Mouse (Mus musculus) embryonic facial prominence, embryonic 11.5 days (tissue): Measurements from ENCODE around the gene Slc4a8. TPM values are rescaled to one million over a fixed set of nuclear protein-coding genes. Genes with fewer than 3 reads are reported as not detected.
"Not testable (repeated sequence)": the region's sequence is repeated elsewhere in the genome, so short reads cannot be mapped to it uniquely, and the experiment has no call there.

Source experiments
- ATAC-seq: fragments of 200-750 bp; cut with Nextera tagmentation; replicated peaks from 2 replicates; pipeline ENCODE4 v1.8.0; 2017; ENCODE audit warnings: low read depth; ENCODE audit not compliant: insufficient number of reproducible peaks, low FRiP score, low TSS enrichment
- DNase-seq: peaks from one replicate; pipeline ENCODE4 v3.0.0-alpha.2; 2015; ENCODE audit warnings: low spot score
- H3K27ac ChIP-seq: fragments of 300-500 bp; sonication (generic); replicated peaks from 2 replicates; pipeline ENCODE4 v1.5.1; 2014; ENCODE audit warnings: mild to moderate bottlenecking, low read depth, low read length, control low read depth
- H3K27me3 ChIP-seq: fragments of 300-500 bp; sonication (generic); 2 replicates; pipeline ENCODE4 v1.6.1; 2014; ENCODE audit warnings: mild to moderate bottlenecking, low read length, moderate library complexity, mixed read lengths; ENCODE audit not compliant: control insufficient read depth, insufficient read depth
- H3K36me3 ChIP-seq: fragments of 300-500 bp; sonication (generic); replicated peaks from 2 replicates; pipeline ENCODE4 v1.6.1; 2014; ENCODE audit warnings: low read depth, mild to moderate bottlenecking, low read length, moderate library complexity, mixed read lengths; ENCODE audit not compliant: control insufficient read depth, insufficient read depth
- H3K4me1 ChIP-seq: fragments of 300-500 bp; sonication (generic); 2 replicates; pipeline ENCODE4 v1.6.1; 2014; ENCODE audit warnings: low read length, mixed read lengths; ENCODE audit not compliant: control insufficient read depth, insufficient read depth
- H3K4me2 ChIP-seq: fragments of 300-500 bp; sonication (generic); 2 replicates; pipeline ENCODE4 v1.6.1; 2014; ENCODE audit warnings: low read depth, mild to moderate bottlenecking, control low read depth, low read length, moderate library complexity
- H3K4me3 ChIP-seq: fragments of 300-500 bp; sonication (generic); 2 replicates; pipeline ENCODE4 v1.5.1; 2014; ENCODE audit warnings: low read depth, low read length, control low read depth
- H3K9ac ChIP-seq: fragments of 300-500 bp; sonication (generic); replicated peaks from 2 replicates; pipeline ENCODE4 v1.6.1; 2014; ENCODE audit warnings: mild to moderate bottlenecking, control low read depth, low read length
- H3K9me3 ChIP-seq: fragments of 300-500 bp; sonication (generic); replicated peaks from 2 replicates; pipeline ENCODE4 v1.6.1; 2016; ENCODE audit warnings: mild to moderate bottlenecking, low read length, inconsistent platforms, mixed read lengths; ENCODE audit not compliant: control insufficient read depth
- WGBS: fragments of 180-500 bp; shearing (Covaris S2); extraction: QIAGEN DNeasy Blood & Tissue Kit; methylation state at CpG from one replicate; pipeline ENCODE4 v1.1.7; 2014; 5-methylcytosine and 5-hydroxymethylcytosine counted together
- polyA plus RNA-seq: library from polyadenylated mRNA; unstranded; fragments of >200 nt; fragmentation: Nextera tagmentation; extraction: Ambion mirVana; gene quantifications from 2 replicates; pipeline ENCODE4 v1.2.1, GENCODE M21; 2014

Slc4a8 gene
- polyA plus RNA-seq, 1 experiment from 2014 or later: 5.7 TPM

DNA sequence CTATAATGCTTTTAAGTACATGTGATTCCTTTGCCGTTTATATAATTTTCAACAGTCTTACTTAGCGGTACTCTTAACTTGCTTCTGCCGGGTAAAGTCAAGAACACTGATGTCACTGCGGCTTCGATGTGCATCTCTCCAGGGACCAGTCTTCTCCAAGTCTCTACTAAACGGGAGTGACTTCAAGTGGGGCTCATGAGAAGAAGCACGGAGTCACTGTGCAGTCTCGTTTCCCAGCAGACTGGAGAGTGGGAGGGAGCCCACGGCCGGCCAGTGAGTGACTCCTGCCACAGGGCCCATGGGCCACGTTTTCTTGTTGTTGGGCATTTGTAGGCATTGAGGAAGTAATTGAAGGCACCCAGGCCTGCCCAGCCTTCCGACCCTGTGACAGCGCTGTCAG is 6.3 kb downstream of the Slc4a8 start:
- H3K36me3 ChIP-seq: no peaks in the 10 kb centered on the region
- H3K4me3 ChIP-seq: no peak overlapping the region
- H3K9ac ChIP-seq: no peak overlapping the region
- no peaks in the 10 kb centered on the region for H3K27me3 ChIP-seq
- H3K4me2 ChIP-seq: no peak overlapping the region
- WGBS: 85% methylated on average over 13 of the region's 13 CpGs
- no peaks in the 10 kb centered on the region for H3K4me1 ChIP-seq
- no peak for DNase-seq
- no peak for ATAC-seq
- no peak overlapping the region for H3K27ac ChIP-seq
- H3K9me3 ChIP-seq: no peaks in the 10 kb centered on the region

DNA sequence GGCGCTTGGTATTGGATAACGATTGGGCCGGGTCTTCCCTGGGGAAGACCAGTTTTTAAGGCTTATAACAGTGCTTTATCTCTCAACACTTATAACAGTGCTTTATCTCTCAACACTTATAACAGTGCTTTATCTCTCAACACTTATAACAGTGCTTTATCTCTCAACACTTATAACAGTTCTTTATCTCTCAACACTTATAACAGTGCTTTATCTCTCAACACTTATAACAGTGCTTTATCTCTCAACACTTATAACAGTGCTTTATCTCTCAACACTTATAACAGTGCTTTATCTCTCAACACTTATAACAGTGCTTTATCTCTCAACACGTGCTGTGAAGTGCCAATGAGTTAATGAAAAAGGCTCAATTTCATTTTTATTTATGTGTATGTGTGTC is 7.5 kb downstream of the Slc4a8 start:
- not testable (repeated sequence) for H3K4me3 ChIP-seq, H3K36me3 ChIP-seq, DNase-seq, H3K9ac ChIP-seq, ATAC-seq, H3K4me1 ChIP-seq, H3K27ac ChIP-seq, H3K27me3 ChIP-seq, H3K9me3 ChIP-seq, H3K4me2 ChIP-seq
- WGBS: 88% methylated on average over 4 of the region's 4 CpGs

DNA sequence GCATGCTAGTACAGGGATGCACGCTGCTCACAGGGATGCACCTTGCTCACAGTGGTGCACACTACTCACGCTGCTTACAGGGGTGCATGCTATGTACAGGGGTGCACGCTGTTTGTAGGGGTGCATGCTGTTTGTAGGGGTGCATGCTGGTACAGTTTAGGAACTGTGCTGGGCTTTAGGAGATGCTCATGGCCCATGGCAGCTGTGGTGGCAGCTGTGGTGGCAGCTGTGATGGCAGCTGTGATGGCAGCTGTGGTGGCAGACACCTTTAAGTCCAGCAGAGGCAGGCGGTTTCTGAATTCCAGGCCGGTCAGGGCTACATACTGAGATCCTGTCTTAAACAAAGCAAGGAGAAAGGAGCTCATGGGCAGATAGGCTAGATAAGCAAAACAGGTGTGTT is 8.8 kb downstream of the Slc4a8 start:
- Histone ChIP-seq H3K27ac (no peak overlapping the region), H3K4me2 (no peak overlapping the region), H3K9ac (no peak overlapping the region), H3K36me3 (no peaks in the 10 kb centered on the region), H3K27me3 (no peaks in the 10 kb centered on the region), H3K9me3 (no peaks in the 10 kb centered on the region), H3K4me1 (no peaks in the 10 kb centered on the region), H3K4me3 (no peak overlapping the region)
- DNase-seq: no peak
- no peak for ATAC-seq
- WGBS: 97% methylated on average over 5 of the region's 5 CpGs

DNA sequence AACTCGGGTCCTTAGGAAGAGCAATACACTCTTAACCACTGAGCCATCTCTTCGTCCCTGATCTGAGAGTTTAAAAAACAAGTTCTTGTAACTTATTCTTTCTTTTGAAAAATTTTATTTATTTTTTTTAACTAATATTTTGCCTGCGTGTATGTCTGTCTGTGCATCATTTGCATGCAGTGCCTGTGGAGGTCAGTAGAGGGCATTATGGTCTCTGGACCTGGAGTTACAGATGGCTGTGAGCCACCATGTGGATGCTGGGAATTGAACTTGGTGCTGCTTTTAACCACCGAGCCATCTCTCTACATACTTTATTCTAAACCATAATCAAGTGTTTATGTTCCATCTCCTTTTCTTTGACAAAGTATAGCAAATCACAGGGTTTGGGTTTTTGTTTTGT is 11.1 kb downstream of the Slc4a8 start:
- no peaks in the 10 kb centered on the region for H3K36me3 ChIP-seq
- no peak overlapping the region for H3K4me3 ChIP-seq
- no peaks in the 10 kb centered on the region for H3K9me3 ChIP-seq
- H3K9ac ChIP-seq: no peak overlapping the region
- H3K27me3 ChIP-seq: no peaks in the 10 kb centered on the region
- WGBS: 83% methylated on average over 4 of the region's 4 CpGs
- H3K4me2 ChIP-seq: no peak overlapping the region
- H3K27ac ChIP-seq: no peak overlapping the region
- no peak for DNase-seq
- H3K4me1 ChIP-seq: no peaks in the 10 kb centered on the region
- ATAC-seq: no peak

DNA sequence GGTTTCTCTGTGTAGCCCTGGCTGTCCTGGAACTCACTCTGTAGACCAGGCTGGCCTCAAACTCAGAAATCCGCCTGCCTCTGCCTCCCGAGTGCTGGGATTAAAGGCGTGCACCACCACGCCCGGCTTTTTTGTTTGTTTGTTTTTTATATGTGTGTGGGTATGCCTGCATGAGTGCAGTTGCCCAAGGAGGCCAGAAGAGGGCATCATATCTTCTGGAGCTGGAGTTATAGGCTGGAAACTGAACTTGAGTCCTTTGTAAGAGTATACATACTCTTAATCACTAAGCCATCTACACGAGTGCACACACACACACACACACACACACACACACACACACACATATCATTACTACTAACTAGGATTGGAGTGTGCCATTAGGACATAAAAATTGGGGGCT is 12.3 kb downstream of the Slc4a8 start:
- H3K4me1 ChIP-seq, DNase-seq, H3K36me3 ChIP-seq, H3K4me3 ChIP-seq, H3K9me3 ChIP-seq, H3K27me3 ChIP-seq, ATAC-seq, H3K27ac ChIP-seq, H3K9ac ChIP-seq, H3K4me2 ChIP-seq: not testable (repeated sequence)
- WGBS: 98% methylated on average over 6 of the region's 6 CpGs

DNA sequence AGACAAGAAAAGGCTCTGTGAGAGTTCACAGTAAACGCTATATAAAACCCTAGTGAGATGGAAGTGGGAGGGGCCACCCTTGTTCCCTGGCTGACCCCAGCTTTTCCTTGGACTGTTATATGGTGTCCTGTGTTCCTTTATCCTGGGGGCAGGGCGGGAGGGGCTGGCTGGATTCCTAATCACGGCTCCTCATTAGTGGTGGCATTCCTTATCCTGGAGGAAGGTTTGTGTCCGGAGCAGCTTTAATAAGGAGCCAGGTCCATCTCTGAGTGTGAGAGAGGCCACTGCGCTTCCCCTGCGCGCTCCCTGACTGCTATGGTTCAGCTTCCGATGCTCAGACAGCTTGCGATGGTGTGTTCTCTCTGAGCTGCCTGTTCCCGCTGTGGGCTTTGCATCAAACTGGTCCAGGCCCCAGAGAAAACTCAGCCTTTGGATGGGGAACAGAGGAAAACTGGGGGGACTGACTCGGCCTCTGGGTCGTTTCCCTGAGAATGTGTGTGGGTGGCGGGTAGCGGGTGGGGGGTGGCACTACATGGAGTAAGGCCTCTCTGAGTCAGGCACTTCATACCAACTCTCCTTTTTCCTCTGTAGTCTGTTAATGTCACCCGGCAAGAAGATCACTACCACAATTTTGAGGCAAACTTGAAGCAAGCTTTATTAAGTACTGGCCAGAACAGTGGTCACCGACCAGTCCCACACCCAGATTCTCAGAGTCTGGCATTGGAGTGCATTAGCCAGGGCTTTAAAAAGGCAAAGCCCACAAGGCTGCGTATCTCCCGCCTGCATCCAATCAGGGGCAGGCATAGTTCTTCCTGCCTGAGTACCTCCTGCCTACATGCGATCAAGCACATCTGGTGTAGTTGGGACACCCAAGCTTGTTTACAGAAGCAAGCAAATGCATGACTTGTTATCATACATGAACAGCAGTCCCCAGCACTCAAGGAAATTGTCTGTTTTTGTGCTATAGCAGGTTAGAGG is 13.9 kb downstream of the Slc4a8 start:
- no peaks in the 10 kb centered on the region for H3K27me3 ChIP-seq
- H3K4me3 ChIP-seq: no peak overlapping the region
- H3K4me2 ChIP-seq: no peak overlapping the region; the same call in 1 of the 2 replicates
- H3K9ac ChIP-seq: no peak overlapping the region
- no peaks in the 10 kb centered on the region for H3K36me3 ChIP-seq
- ATAC-seq: no peak
- no peaks in the 10 kb centered on the region for H3K9me3 ChIP-seq
- H3K4me1 ChIP-seq: no peaks in the 10 kb centered on the region
- no peak overlapping the region for H3K27ac ChIP-seq
- DNase-seq: peak; percentile 40
- 42% methylated on average over 19 of the region's 19 CpGs for WGBS

DNA sequence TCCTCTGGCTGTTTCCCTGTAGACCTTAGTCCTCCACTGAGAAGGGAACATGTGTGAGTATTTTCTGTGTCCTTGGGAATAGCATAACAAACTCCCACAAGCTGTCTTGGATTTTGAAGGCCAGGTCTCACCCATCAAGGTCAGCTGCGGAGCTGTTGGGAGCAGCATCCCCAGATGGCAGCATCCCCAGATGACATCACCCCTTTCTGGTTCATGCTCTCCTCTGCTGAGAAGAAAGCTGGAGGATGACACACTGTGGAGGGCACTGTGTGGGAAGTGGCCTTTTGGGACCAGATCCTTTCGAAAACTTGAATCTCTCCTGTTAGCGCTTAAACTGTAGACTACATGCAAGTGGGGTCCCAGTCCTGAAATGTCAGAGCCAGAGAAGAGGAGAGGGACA is 14.9 kb downstream of the Slc4a8 start:
- WGBS: 94% methylated on average over 3 of the region's 3 CpGs
- H3K9me3 ChIP-seq: no peaks in the 10 kb centered on the region
- no peaks in the 10 kb centered on the region for H3K4me1 ChIP-seq
- no peak overlapping the region for H3K27ac ChIP-seq
- H3K4me2 ChIP-seq: no peak overlapping the region
- H3K27me3 ChIP-seq: no peaks in the 10 kb centered on the region
- no peaks in the 10 kb centered on the region for H3K36me3 ChIP-seq
- no peak for ATAC-seq
- no peak overlapping the region for H3K9ac ChIP-seq
- no peak for DNase-seq
- no peak overlapping the region for H3K4me3 ChIP-seq
